Mouse (Mus musculus): ENCODE data around the gene Gm10309.
A peak's percentile ranks its signal among the peaks of the same experiment; 100 is the strongest.
"Not testable (repeated sequence)": the region's sequence is repeated elsewhere in the genome, so short reads cannot be mapped to it uniquely, and the experiment has no call there.

Gm10309 gene

GRCm38 (mm10) chr17:86514974-86515620 is 10.1 kb upstream of the Gm10309 start:
- no peak for DNase-seq (ENCODE audit: low read depth, low spot score)

- no peak for DNase-seq (ENCODE audit: low read depth, low spot score)
Observed at GRCm38 (mm10) chr17:86509871-86510270, 4.8 kb upstream of the Gm10309 start.

- no peak for DNase-seq (ENCODE audit: low read depth, low spot score)
Observed at GRCm38 (mm10) chr17:86508212-86508490, 3.1 kb upstream of the Gm10309 start.

GRCm38 (mm10) chr17:86507342-86508211 is 2.5 kb upstream of the Gm10309 start:
- DNase-seq (ENCODE audit: low read depth, low spot score) = no peak

- DNase-seq (ENCODE audit: low read depth, low spot score) = no peak
Observed at GRCm38 (mm10) chr17:86506881-86507280, 1.8 kb upstream of the Gm10309 start.

- no peak for DNase-seq (ENCODE audit: low read depth, low spot score)
Observed at GRCm38 (mm10) chr17:86503208-86503897, 1.7 kb downstream of the Gm10309 start.

GRCm38 (mm10) chr17:86501393-86501792 is 3.6 kb downstream of the Gm10309 start:
- no peak for DNase-seq (ENCODE audit: low read depth, low spot score)

- no peak for DNase-seq (ENCODE audit: low read depth, low spot score)
Observed at GRCm38 (mm10) chr17:86499359-86500045, 5.5 kb downstream of the Gm10309 start.

GRCm38 (mm10) chr17:86497302-86497701 is 7.7 kb downstream of the Gm10309 start:
- no peak for DNase-seq (ENCODE audit: low read depth, low spot score)

- DNase-seq (ENCODE audit: low read depth, low spot score) = peak; percentile 84
Observed at GRCm38 (mm10) chr17:86496123-86496771, 8.8 kb downstream of the Gm10309 start.

- DNase-seq (ENCODE audit: low read depth, low spot score) = no peak
Observed at GRCm38 (mm10) chr17:86494895-86495294, 10.1 kb downstream of the Gm10309 start.

- no peak for DNase-seq (ENCODE audit: low read depth, low spot score)
Observed at GRCm38 (mm10) chr17:86494494-86494893, 10.5 kb downstream of the Gm10309 start.

- DNase-seq (ENCODE audit: low read depth, low spot score) = no peak
Observed at GRCm38 (mm10) chr17:86493891-86494420, 11.1 kb downstream of the Gm10309 start.

GRCm38 (mm10) chr17:86492376-86492775 is 12.7 kb downstream of the Gm10309 start:
- no peak for DNase-seq (ENCODE audit: low read depth, low spot score)

- DNase-seq (ENCODE audit: low read depth, low spot score) = no peak
Observed at GRCm38 (mm10) chr17:86489827-86490226, 15.2 kb downstream of the Gm10309 start.

- DNase-seq (ENCODE audit: low read depth, low spot score) = no peak
Observed at GRCm38 (mm10) chr17:86487450-86487849, 17.6 kb downstream of the Gm10309 start.

GRCm38 (mm10) chr17:86486657-86487056 is 18.4 kb downstream of the Gm10309 start:
- no peak for DNase-seq (ENCODE audit: low read depth, low spot score)

GRCm38 (mm10) chr17:86484087-86484737 is 20.8 kb downstream of the Gm10309 start:
- DNase-seq (ENCODE audit: low read depth, low spot score) = peak; percentile 70

- DNase-seq (ENCODE audit: low read depth, low spot score) = no peak
Observed at GRCm38 (mm10) chr17:86482675-86483074, 22.4 kb downstream of the Gm10309 start.

- DNase-seq (ENCODE audit: low read depth, low spot score) = no peak
Observed at GRCm38 (mm10) chr17:86479406-86479805, 25.6 kb downstream of the Gm10309 start.

GRCm38 (mm10) chr17:86477401-86477800 is 27.6 kb downstream of the Gm10309 start:
- not testable (repeated sequence) for DNase-seq (ENCODE audit: low read depth, low spot score)

Measured in ZHBTc4 (cell line).